Mouse (Mus musculus) embryonic facial prominence, embryonic 11.5 days (tissue): ENCODE measurements at regions not wholly inside any gene's neighbourhood (a gene's known extent, or its start where the extent isn't known, plus 50 kb on each side); places are given as distances from the start of the nearest gene placed in this dataset.

Experiments
- ATAC-seq: fragments of 200-750 bp; cut with Nextera tagmentation; replicated peaks from 2 replicates; pipeline ENCODE4 v1.8.0; 2017; ENCODE audit warnings: low read depth; ENCODE audit not compliant: insufficient number of reproducible peaks, low FRiP score, low TSS enrichment
- DNase-seq: peaks from one replicate; pipeline ENCODE4 v3.0.0-alpha.2; 2015; ENCODE audit warnings: low spot score
- H3K27ac ChIP-seq: fragments of 300-500 bp; sonication (generic); replicated peaks from 2 replicates; pipeline ENCODE4 v1.5.1; 2014; ENCODE audit warnings: mild to moderate bottlenecking, low read depth, low read length, control low read depth
- H3K27me3 ChIP-seq: fragments of 300-500 bp; sonication (generic); 2 replicates; pipeline ENCODE4 v1.6.1; 2014; ENCODE audit warnings: mild to moderate bottlenecking, low read length, moderate library complexity, mixed read lengths; ENCODE audit not compliant: control insufficient read depth, insufficient read depth
- H3K36me3 ChIP-seq: fragments of 300-500 bp; sonication (generic); replicated peaks from 2 replicates; pipeline ENCODE4 v1.6.1; 2014; ENCODE audit warnings: low read depth, mild to moderate bottlenecking, low read length, moderate library complexity, mixed read lengths; ENCODE audit not compliant: control insufficient read depth, insufficient read depth
- H3K4me1 ChIP-seq: fragments of 300-500 bp; sonication (generic); 2 replicates; pipeline ENCODE4 v1.6.1; 2014; ENCODE audit warnings: low read length, mixed read lengths; ENCODE audit not compliant: control insufficient read depth, insufficient read depth
- H3K4me2 ChIP-seq: fragments of 300-500 bp; sonication (generic); 2 replicates; pipeline ENCODE4 v1.6.1; 2014; ENCODE audit warnings: low read depth, mild to moderate bottlenecking, control low read depth, low read length, moderate library complexity
- H3K4me3 ChIP-seq: fragments of 300-500 bp; sonication (generic); 2 replicates; pipeline ENCODE4 v1.5.1; 2014; ENCODE audit warnings: low read depth, low read length, control low read depth
- H3K9ac ChIP-seq: fragments of 300-500 bp; sonication (generic); replicated peaks from 2 replicates; pipeline ENCODE4 v1.6.1; 2014; ENCODE audit warnings: mild to moderate bottlenecking, control low read depth, low read length
- H3K9me3 ChIP-seq: fragments of 300-500 bp; sonication (generic); replicated peaks from 2 replicates; pipeline ENCODE4 v1.6.1; 2016; ENCODE audit warnings: mild to moderate bottlenecking, low read length, inconsistent platforms, mixed read lengths; ENCODE audit not compliant: control insufficient read depth
- WGBS: fragments of 180-500 bp; shearing (Covaris S2); extraction: QIAGEN DNeasy Blood & Tissue Kit; methylation state at CpG from one replicate; pipeline ENCODE4 v1.1.7; 2014; 5-methylcytosine and 5-hydroxymethylcytosine counted together

DNA sequence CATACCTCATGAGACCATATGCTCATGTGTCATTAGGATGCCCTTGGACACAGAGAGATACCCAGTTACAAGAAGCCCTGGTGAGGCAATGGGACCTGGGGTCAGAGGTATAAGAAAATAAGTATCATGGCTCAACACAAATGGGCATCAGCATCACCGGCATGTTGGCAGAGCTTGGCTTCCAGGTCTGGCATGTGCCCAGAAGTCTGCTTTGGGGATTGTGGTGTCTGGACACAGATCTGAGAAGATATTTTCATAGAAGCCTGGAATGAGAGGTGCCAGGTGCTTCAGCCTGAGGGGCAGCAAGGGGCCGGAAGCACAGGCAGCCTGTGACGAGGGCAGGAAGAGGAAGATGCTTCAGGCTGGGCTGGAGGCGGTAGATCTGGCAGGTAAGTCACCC lies 338.7 kb downstream of the Cdh26 start:
- no peak overlapping the region for H3K27ac ChIP-seq
- H3K4me2 ChIP-seq: no peak overlapping the region
- H3K4me3 ChIP-seq: no peak overlapping the region
- no peaks in the 10 kb centered on the region for H3K27me3 ChIP-seq
- no peaks in the 10 kb centered on the region for H3K36me3 ChIP-seq
- WGBS: 86% methylated on average over 4 of the region's 4 CpGs
- no peaks in the 10 kb centered on the region for H3K9me3 ChIP-seq
- no peak overlapping the region for H3K9ac ChIP-seq
- ATAC-seq (no peak), DNase-seq (no peak)
- H3K4me1 ChIP-seq: no peaks in the 10 kb centered on the region

DNA sequence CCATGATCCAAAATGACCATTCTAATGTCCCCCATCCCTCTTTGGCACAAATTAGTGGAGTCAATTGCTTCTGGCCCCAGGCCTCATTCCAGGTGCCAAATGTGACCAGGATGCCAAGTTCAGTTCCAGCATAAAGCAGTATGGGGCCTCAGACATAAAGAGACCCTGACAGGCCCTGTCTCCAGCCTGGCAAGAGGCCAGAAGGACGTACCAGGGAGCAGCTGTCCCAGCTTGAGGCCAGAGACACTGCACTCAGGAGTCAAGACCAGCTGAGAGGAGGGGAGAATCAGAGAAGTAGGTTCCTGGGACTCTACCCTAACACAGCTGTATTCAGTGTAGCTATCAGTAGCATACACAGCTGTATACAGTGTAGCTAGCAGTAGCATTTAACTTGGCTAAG lies 341.1 kb downstream of the Cdh26 start:
- H3K27ac ChIP-seq: no peak overlapping the region
- H3K4me3 ChIP-seq: no peak overlapping the region
- no peak for ATAC-seq

DNA sequence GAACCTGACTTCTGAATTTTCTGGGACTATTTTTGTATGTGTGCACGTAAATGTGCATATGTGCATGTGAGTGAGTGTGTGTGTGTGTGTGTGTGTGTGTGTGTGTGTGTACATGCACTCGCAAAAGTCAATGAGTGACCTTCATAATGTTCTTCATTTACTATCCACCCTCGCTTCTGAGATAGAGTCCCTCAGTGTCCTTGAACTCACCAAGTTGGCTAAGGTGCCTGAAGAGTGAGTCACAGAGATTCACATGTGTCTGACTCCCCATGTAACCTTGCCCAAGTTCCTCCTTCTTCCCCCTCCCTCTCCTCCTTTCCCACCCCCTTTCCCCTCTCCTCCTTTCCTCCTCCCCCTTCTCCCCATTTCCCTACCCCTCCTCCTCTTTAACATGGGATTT lies 341.6 kb downstream of the Cdh26 start:
- no peak overlapping the region for H3K9ac ChIP-seq
- H3K4me3 ChIP-seq: no peak overlapping the region
- no peak for ATAC-seq
- no peak for DNase-seq
- H3K27me3 ChIP-seq: no peaks in the 10 kb centered on the region
- no peaks in the 10 kb centered on the region for H3K36me3 ChIP-seq
- WGBS: 95% methylated on average over 3 of the region's 3 CpGs
- H3K9me3 ChIP-seq: no peaks in the 10 kb centered on the region
- no peak overlapping the region for H3K4me2 ChIP-seq
- no peak overlapping the region for H3K27ac ChIP-seq
- no peaks in the 10 kb centered on the region for H3K4me1 ChIP-seq

More for the DNA sequence above, 341.1 kb downstream of the Cdh26 start:
- H3K9ac ChIP-seq: no peak overlapping the region
- H3K27me3 ChIP-seq: no peaks in the 10 kb centered on the region
- H3K4me2 ChIP-seq: no peak overlapping the region
- no peaks in the 10 kb centered on the region for H3K9me3 ChIP-seq
- no peaks in the 10 kb centered on the region for H3K36me3 ChIP-seq
- H3K4me1 ChIP-seq: no peaks in the 10 kb centered on the region
- WGBS: 62% methylated on average over 1 of the region's 1 CpGs
- no peak for DNase-seq

GRCm38 (mm10) chr2:178784822-178785589 lies 354.7 kb downstream of the Cdh26 start:
- H3K9ac ChIP-seq: no peak overlapping the region
- no peaks in the 10 kb centered on the region for H3K4me1 ChIP-seq
- H3K27me3 ChIP-seq: no peaks in the 10 kb centered on the region
- no peak overlapping the region for H3K4me2 ChIP-seq
- no peak overlapping the region for H3K27ac ChIP-seq
- WGBS: 78% methylated on average over 25 of the region's 25 CpGs
- no peak overlapping the region for H3K4me3 ChIP-seq
- no peak for ATAC-seq
- no peaks in the 10 kb centered on the region for H3K36me3 ChIP-seq
- DNase-seq: no peak
- no peaks in the 10 kb centered on the region for H3K9me3 ChIP-seq

DNA sequence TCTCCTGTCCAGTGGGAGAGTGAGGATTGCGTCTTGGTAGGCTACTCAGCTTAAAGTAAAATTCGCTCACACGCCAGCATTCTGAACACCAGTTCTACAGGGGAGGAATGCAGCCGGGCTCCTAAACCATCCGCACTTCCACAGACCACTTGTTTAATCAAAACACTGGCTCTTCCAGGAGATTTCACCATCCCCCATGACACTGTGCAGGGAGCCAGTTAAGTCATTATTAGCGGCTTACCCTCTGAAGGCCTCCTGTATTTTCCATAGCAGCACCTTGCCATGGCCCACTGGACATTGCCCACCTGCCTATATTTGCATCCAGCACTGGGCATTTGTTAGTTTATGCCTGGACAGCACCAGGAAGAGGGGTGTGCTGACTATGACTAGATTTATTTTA lies 355.5 kb downstream of the Cdh26 start:
- Histone ChIP-seq H3K4me1 (no peaks in the 10 kb centered on the region), H3K9me3 (no peaks in the 10 kb centered on the region), H3K9ac (no peak overlapping the region), H3K4me3 (no peak overlapping the region), H3K27me3 (no peaks in the 10 kb centered on the region), H3K4me2 (no peak overlapping the region), H3K36me3 (no peaks in the 10 kb centered on the region), H3K27ac (no peak overlapping the region)
- WGBS: 45% methylated on average over 6 of the region's 6 CpGs
- ATAC-seq (no peak), DNase-seq (no peak)

DNA sequence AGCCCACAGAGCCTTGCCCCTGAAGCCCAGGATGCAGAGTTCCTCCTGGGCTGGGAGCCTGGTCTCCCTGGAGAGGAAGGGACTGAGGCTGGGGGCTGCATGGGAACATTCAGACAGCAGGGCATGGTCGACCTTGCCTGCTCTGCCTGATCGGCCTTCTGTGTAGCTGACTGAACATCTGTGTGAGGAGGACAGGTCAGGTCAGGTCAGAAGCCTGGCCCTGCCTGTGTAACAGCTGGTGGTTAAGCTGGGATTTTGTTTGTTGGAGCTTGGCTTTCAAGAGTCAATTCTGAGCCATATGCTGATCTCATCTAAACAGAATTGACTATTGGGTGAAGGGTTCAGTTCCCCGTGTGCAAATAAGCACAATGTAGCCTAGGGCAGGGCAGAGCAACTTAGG lies 365.5 kb downstream of the Cdh26 start:
- Histone ChIP-seq H3K9me3 (no peaks in the 10 kb centered on the region), H3K4me2 (no peak overlapping the region), H3K27ac (no peak overlapping the region), H3K9ac (no peak overlapping the region), H3K4me1 (no peaks in the 10 kb centered on the region), H3K36me3 (no peaks in the 10 kb centered on the region), H3K4me3 (no peak overlapping the region), H3K27me3 (no peaks in the 10 kb centered on the region)
- 27% methylated on average over 3 of the region's 3 CpGs for WGBS
- DNase-seq (no peak), ATAC-seq (no peak)

GRCm38 (mm10) chr2:178801464-178801863 lies 371.1 kb downstream of the Cdh26 start:
- ATAC-seq (no peak), DNase-seq (no peak)
- Histone ChIP-seq H3K4me3 (no peak overlapping the region), H3K4me1 (no peaks in the 10 kb centered on the region), H3K9ac (no peak overlapping the region), H3K27me3 (no peaks in the 10 kb centered on the region), H3K4me2 (no peak overlapping the region), H3K36me3 (no peaks in the 10 kb centered on the region), H3K27ac (no peak overlapping the region), H3K9me3 (no peaks in the 10 kb centered on the region)
- WGBS: 63% methylated on average over 12 of the region's 12 CpGs

- no peak overlapping the region for H3K9ac ChIP-seq
- H3K27me3 ChIP-seq: no peaks in the 10 kb centered on the region
- no peak for DNase-seq
- no peak for ATAC-seq
- H3K9me3 ChIP-seq: no peaks in the 10 kb centered on the region
- no peaks in the 10 kb centered on the region for H3K36me3 ChIP-seq
- no peak overlapping the region for H3K27ac ChIP-seq
- no peak overlapping the region for H3K4me3 ChIP-seq
- no peak overlapping the region for H3K4me2 ChIP-seq
- WGBS: 73% methylated on average over 8 of the region's 8 CpGs
- no peaks in the 10 kb centered on the region for H3K4me1 ChIP-seq
Observed at GRCm38 (mm10) chr2:178805283-178805682, 375.0 kb downstream of the Cdh26 start.
